Mouse (Mus musculus): ENCODE measurements around the gene Spats2. TPM values are rescaled to one million over a fixed set of nuclear protein-coding genes. Genes with fewer than 3 reads are reported as not detected.
"Not testable (repeated sequence)": the region's sequence is repeated elsewhere in the genome, so short reads cannot be mapped to it uniquely, and the experiment has no call there.

Gene Spats2
- polyA plus RNA-seq, 1 experiment: 25.8 TPM

DNA sequence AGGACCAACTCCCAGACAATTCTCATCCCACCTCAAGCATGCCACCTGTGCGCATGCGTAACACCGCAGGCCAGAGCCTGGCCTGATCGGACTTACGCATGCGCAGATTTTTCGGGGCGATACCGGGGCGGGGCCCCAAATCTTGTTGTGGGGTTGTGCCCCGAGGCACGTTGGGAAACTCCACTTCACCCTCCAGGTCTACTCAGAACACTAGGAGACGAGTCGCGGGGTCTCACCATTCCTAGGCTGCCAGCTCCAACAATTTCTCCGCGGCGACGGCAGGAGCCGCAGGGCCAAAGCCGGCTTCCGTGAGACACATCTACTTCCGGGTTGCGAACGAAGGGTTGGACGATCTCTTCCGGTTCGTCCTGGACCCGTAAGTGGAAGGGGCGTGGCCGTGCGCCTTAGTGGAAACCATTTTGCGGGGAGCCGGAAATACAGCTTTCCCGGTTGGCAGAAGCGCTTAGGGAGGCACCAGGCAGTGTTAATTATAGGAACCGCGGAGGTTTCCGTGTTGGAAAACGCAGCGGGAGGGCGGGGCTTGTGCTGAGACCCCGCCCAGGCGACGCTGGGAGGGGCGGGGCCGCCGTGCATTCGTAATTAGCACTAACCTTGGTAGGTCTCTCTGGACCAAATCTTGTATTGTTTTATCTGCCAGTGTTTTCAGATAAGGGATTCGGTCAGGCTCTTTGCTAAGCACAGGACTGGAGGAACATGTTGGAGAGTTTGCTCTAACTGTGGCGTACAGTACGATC, 126.1 kb downstream of the Spats2 start, which contains the start of gene Mcrs1:
TSS of gene Mcrs1 (minus strand) at position 336 of the 755 bp plus-strand sequence.
- TF ChIP-seq CTCF (IDR thresholded peaks at IDR 0.05; ENCODE audit: extremely low read depth, insufficient read depth, low read length): no peak
- TF ChIP-seq POLR2A (IDR thresholded peaks at IDR 0.05; ENCODE audit: extremely low read depth, insufficient read depth, low read length): no peak
- H3K27ac ChIP-seq (ENCODE audit: insufficient read depth, low read length): peak within 1 kb of the TSS; percentile 95
- H3K4me1 ChIP-seq (ENCODE audit: control insufficient read depth, insufficient read depth, low read length): peaks cover 8% of the 10 kb centered on the region
- H3K4me3 ChIP-seq (ENCODE audit: insufficient read depth, low read length): peak within 1 kb of the TSS; percentile 54

DNA sequence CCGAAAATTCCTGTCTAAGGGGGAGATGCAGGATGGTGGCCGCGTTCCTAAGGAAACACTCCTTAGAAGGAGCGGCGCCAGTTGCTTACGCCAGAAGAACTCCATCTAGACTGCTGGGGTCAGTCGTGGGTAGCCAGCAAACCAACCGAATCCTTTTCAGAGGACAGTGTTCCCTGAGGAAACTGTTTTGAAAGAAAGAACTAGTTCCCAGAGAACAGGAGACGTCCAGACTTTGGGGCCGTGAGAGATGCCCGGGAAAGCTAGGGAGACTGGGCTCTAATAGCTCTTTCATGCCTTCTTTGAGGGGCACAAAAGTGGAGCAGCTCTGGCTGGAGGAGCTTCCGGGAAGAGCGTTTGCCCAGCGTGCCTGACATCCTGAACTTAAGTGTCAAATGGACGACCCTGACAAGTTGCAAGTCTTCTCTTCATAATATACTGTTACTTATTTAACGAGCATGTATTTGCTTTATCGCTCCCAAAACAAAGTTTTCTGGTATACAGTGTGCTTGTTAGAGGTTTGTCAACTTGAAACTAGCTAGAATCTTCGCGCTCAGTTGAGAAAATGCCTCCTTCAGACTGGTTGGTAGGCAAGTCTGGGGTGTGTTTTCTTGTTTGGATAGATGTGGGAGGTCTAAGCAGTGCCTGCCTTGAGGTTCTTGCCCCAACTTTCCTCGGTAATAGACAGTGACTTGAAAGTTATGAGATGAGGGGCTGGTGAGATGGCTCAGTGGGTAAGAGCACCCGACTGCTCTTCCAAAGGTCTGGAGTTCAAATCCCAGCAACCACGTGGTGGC, 126.9 kb downstream of the Spats2 start:
- Histone ChIP-seq H3K27ac (ENCODE audit: insufficient read depth, low read length) (peak overlapping the region; percentile 86), H3K4me1 (ENCODE audit: control insufficient read depth, insufficient read depth, low read length) (peaks cover 8% of the 10 kb centered on the region), H3K4me3 (ENCODE audit: insufficient read depth, low read length) (peak overlapping the region; percentile 54)
- TF ChIP-seq POLR2A (IDR thresholded peaks at IDR 0.05; ENCODE audit: extremely low read depth, insufficient read depth, low read length) (no peak), CTCF (IDR thresholded peaks at IDR 0.05; ENCODE audit: extremely low read depth, insufficient read depth, low read length) (0 out of 2 replicates have a peak, but pooled peaks have one; percentile 1)

DNA sequence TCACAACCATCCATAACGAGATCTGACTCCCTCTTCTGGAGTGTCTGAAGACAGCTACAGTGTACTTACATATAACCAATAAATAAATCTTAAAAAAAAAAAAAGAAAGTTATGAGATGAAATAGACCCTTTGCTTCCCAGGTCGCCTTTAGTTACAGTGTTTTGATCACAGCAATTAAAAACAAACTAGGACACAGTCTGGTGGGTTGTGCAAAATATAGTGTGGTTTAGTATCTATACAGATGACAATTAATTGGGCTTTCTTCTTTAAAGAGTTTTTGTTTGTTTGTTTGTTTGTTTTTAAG, 127.4 kb downstream of the Spats2 start:
- H3K4me1 ChIP-seq (ENCODE audit: control insufficient read depth, insufficient read depth, low read length); H3K4me3 ChIP-seq (ENCODE audit: insufficient read depth, low read length); H3K27ac ChIP-seq (ENCODE audit: insufficient read depth, low read length): not testable (repeated sequence)

DNA sequence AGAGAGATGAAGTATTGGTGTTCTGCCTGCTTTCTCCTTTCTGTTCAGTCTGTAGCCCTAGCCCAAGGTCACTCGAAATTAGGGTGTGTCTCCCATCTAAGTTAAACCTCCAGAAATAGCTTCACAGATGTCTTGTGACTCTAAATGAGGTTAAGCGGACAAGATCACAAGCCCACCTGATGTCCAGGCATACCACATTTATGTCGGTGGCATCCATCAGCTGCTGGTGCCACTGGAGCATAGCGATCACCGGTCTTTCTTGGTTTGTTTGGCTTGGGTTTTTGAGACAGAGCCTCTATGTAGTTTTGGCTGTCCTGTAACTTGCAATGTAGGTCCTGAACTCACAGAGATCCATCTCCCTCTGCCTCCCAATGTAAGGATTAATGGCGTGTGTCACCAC, 128.1 kb downstream of the Spats2 start:
- Histone ChIP-seq H3K4me1 (ENCODE audit: control insufficient read depth, insufficient read depth, low read length) (peaks cover 6% of the 10 kb centered on the region), H3K27ac (ENCODE audit: insufficient read depth, low read length) (no peak overlapping the region), H3K4me3 (ENCODE audit: insufficient read depth, low read length) (no peak overlapping the region)
- TF ChIP-seq CTCF (IDR thresholded peaks at IDR 0.05; ENCODE audit: extremely low read depth, insufficient read depth, low read length): no peak
- TF ChIP-seq POLR2A (IDR thresholded peaks at IDR 0.05; ENCODE audit: extremely low read depth, insufficient read depth, low read length): no peak

DNA sequence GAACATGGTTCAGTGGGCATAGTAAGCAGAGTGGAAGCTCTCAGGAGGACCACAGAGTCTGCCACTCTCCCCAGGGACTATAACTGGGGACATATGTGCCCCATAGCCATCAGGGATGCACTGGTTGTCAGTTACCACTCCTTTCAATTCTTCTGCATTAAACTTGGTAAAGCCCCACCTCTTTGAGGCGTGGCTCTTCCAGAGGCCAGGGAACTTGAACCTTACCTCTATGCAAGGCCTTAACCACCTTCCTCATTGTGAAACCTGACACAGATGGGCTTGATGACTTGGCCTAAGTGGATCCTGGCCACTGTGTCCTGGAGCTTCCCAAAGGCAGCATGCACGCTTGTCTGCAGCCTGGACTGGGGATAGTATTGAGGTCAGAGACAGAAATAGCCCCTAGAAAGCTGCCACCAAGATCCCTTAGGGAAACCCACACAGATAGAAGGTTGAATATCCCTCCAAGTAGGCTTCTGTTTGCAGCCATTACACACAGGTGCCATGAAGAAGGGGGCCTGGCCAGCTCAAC, 128.8 kb downstream of the Spats2 start:
- Histone ChIP-seq H3K27ac (ENCODE audit: insufficient read depth, low read length) (no peak overlapping the region), H3K4me3 (ENCODE audit: insufficient read depth, low read length) (no peak overlapping the region), H3K4me1 (ENCODE audit: control insufficient read depth, insufficient read depth, low read length) (peaks cover 6% of the 10 kb centered on the region)
- no peak for TF ChIP-seq POLR2A (IDR thresholded peaks at IDR 0.05; ENCODE audit: extremely low read depth, insufficient read depth, low read length)
- TF ChIP-seq CTCF (IDR thresholded peaks at IDR 0.05; ENCODE audit: extremely low read depth, insufficient read depth, low read length): no peak

DNA sequence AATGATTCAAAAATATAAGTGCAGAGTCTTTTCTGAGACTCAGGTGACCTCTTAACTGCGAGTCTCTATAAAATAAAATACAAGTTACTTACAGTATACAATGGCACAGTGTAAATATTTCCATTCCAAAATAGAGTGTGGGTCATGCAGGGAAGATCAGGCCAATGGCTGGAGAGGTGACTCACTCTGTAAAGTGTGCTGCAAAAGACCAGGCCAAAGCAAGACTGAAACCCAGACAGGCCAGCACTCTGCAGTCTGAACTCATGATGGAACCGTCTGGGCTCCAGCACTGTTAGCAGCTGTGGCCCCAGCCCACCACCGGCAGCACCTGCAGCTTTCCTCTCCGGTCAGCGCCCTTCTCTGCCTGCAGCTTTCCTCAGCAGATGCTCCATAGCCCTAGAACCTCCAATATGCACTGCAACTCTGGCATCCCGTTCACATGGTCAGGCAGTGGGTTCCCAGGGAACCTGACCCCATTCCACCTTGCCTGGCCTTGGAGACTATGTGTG, 129.6 kb downstream of the Spats2 start:
- TF ChIP-seq POLR2A (IDR thresholded peaks at IDR 0.05; ENCODE audit: extremely low read depth, insufficient read depth, low read length) (no peak), CTCF (IDR thresholded peaks at IDR 0.05; ENCODE audit: extremely low read depth, insufficient read depth, low read length) (no peak)
- peaks cover 5% of the 10 kb centered on the region; the same call in 1 of the 2 replicates for H3K4me1 ChIP-seq (ENCODE audit: control insufficient read depth, insufficient read depth, low read length)
- H3K27ac ChIP-seq (ENCODE audit: insufficient read depth, low read length): no peak overlapping the region
- H3K4me3 ChIP-seq (ENCODE audit: insufficient read depth, low read length): no peak overlapping the region

DNA sequence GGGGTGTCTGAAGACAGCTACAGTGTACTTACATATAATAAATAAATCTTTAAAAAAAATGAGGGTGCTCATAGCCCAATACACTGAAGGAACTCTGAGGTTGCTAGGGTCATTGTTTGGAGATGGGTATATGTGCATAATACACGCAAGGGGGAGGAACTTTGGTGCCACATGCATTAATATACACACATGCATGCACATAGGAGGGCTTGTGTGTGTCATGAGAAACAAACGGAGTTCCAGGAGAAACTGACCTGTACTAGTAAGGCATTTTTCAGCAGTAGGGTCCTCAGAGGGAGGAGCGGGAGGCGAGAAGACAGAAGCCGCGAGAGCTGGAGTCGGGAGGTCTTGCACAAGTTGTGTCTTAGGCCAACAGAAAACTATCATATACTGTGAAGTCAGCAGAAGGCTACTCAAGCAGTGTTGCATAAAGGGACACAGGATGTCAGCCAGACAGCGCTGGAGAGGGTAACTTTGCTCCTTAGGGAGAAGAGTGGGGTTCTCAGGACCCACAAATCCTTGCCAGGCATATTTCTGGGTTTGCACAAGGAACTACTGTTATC, 133.5 kb downstream of the Spats2 start:
- peak overlapping the region; percentile 22 for H3K4me3 ChIP-seq (ENCODE audit: insufficient read depth, low read length)
- H3K27ac ChIP-seq (ENCODE audit: insufficient read depth, low read length): no peak overlapping the region

DNA sequence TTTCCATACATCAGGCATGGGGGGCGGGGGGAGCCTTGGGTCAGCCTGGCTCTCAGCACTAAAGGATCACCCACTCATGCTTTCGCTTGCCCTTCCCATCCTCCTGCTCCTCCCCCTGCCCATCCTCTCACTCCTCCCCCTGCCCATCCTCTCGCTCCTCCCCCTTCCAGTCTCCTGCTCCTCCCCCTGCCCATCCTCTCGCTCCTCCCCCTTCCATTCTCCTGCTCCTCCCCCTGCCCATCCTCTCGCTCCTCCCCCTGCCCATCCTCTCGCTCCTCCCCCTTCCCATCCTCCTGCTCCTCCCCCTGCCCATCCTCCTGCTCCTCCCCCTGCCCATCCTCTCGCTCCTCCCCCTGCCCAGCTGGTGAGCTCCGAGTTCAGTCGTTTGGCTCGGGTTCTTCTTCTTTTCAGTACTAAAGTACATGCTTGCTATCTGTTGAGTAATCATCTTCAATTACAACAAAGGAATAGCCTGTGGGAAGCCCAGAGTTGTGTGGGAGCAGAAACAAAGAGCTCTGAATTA, 134.1 kb downstream of the Spats2 start:
- Histone ChIP-seq H3K27ac (ENCODE audit: insufficient read depth, low read length) (no peak overlapping the region), H3K4me3 (ENCODE audit: insufficient read depth, low read length) (peak overlapping the region; percentile 22), H3K4me1 (ENCODE audit: control insufficient read depth, insufficient read depth, low read length) (peaks cover 6% of the 10 kb centered on the region; the same call in 1 of the 2 replicates)
- TF ChIP-seq POLR2A (IDR thresholded peaks at IDR 0.05; ENCODE audit: extremely low read depth, insufficient read depth, low read length) (no peak), CTCF (IDR thresholded peaks at IDR 0.05; ENCODE audit: extremely low read depth, insufficient read depth, low read length) (no peak)

More for the DNA sequence above, 133.5 kb downstream of the Spats2 start:
- peaks cover 6% of the 10 kb centered on the region; the same call in 1 of the 2 replicates for H3K4me1 ChIP-seq (ENCODE audit: control insufficient read depth, insufficient read depth, low read length)
- TF ChIP-seq POLR2A (IDR thresholded peaks at IDR 0.05; ENCODE audit: extremely low read depth, insufficient read depth, low read length): no peak
- no peak for TF ChIP-seq CTCF (IDR thresholded peaks at IDR 0.05; ENCODE audit: extremely low read depth, insufficient read depth, low read length)

DNA sequence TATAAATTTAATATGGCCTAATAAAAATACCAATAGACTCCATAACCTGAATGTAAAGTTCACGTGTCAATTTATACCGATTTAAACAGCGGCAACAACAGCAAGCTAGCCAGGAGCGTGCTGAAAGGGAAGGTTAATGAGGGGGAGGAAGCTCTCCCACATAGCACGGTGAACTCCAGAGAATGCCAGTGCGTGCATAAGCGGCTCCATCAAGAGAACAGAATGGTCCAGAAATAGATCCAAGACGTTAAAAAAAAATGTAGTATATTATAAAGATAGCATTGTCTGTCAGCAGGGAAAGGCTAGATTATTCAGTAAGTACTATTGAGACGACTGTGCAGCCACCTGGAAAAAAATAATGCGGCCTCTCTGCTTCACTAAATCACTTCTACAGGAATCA, 137.0 kb downstream of the Spats2 start:
- H3K27ac ChIP-seq (ENCODE audit: insufficient read depth, low read length): no peak overlapping the region
- TF ChIP-seq CTCF (IDR thresholded peaks at IDR 0.05; ENCODE audit: extremely low read depth, insufficient read depth, low read length) (no peak), POLR2A (IDR thresholded peaks at IDR 0.05; ENCODE audit: extremely low read depth, insufficient read depth, low read length) (no peak)
- no peak overlapping the region for H3K4me3 ChIP-seq (ENCODE audit: insufficient read depth, low read length)
- peaks cover 6% of the 10 kb centered on the region; the same call in 1 of the 2 replicates for H3K4me1 ChIP-seq (ENCODE audit: control insufficient read depth, insufficient read depth, low read length)

Other genes starting within 250 kb of the Spats2 start
- gene Rhebl1, start 231.4 kb upstream of the Spats2 start, polyA plus RNA-seq (2012; rRNA removed): 18.3 and 19.9 TPM in 2 replicates
- 0.25 and 0.28 TPM in 2 replicates for gene Dhh, start 227.4 kb upstream of the Spats2 start, polyA plus RNA-seq (2012; rRNA removed)
- 24.7 and 27.1 TPM in 2 replicates for gene Lmbr1l, start 207.7 kb upstream of the Spats2 start, polyA plus RNA-seq (2012; rRNA removed)
- gene Tuba1b, start 191.4 kb upstream of the Spats2 start, polyA plus RNA-seq (2012; rRNA removed): 1,160 and 1,231 TPM in 2 replicates
- gene Gm49450, start 172.4 kb upstream of the Spats2 start, polyA plus RNA-seq (2012; rRNA removed): 0.35 and 0.55 TPM in 2 replicates
- 1,321 and 1,512 TPM in 2 replicates for gene Tuba1a, start 172.2 kb upstream of the Spats2 start, polyA plus RNA-seq (2012; rRNA removed)
- 5.5 and 7.1 TPM in 2 replicates for gene Tuba1c, start 96.0 kb upstream of the Spats2 start, polyA plus RNA-seq (2012; rRNA removed)
- 3.1 and 3.2 TPM in 2 replicates for gene Prph, start 70.7 kb upstream of the Spats2 start, polyA plus RNA-seq (2012; rRNA removed)
- gene Troap, start 51.3 kb upstream of the Spats2 start, polyA plus RNA-seq (2012; rRNA removed): 0.76 and 1.1 TPM in 2 replicates
- gene C1ql4, start 38.1 kb upstream of the Spats2 start, polyA plus RNA-seq (2012; rRNA removed): not detected in 2 replicates
- gene Dnajc22, start 32.7 kb upstream of the Spats2 start, polyA plus RNA-seq (2012; rRNA removed): 0.06 TPM in 2 replicates
- 180 and 182 TPM in 2 replicates for gene Kcnh3, start 98.9 kb downstream of the Spats2 start, polyA plus RNA-seq (2012; rRNA removed)
- 109 and 112 TPM in 2 replicates for gene Mcrs1, start 126.0 kb downstream of the Spats2 start, polyA plus RNA-seq (2012; rRNA removed)
- 156 and 168 TPM in 2 replicates for gene Prpf40b, start 169.2 kb downstream of the Spats2 start, polyA plus RNA-seq (2012; rRNA removed)
- gene Fam186b, start 170.0 kb downstream of the Spats2 start, polyA plus RNA-seq (2012; rRNA removed): 0.69 and 1.1 TPM in 2 replicates
- gene Fmnl3, start 244.6 kb downstream of the Spats2 start, polyA plus RNA-seq (2012; rRNA removed): 13.7 and 15.4 TPM in 2 replicates